Mouse (Mus musculus) heart, adult 11 months (tissue): ENCODE measurements at regions not wholly inside any gene's neighbourhood (a gene's known extent, or its start where the extent isn't known, plus 50 kb on each side); places are given as distances from the start of the nearest gene placed in this dataset.

Experiments
- DNase-seq: peaks from one replicate; pipeline ENCODE4 v3.0.0; 2022

DNA sequence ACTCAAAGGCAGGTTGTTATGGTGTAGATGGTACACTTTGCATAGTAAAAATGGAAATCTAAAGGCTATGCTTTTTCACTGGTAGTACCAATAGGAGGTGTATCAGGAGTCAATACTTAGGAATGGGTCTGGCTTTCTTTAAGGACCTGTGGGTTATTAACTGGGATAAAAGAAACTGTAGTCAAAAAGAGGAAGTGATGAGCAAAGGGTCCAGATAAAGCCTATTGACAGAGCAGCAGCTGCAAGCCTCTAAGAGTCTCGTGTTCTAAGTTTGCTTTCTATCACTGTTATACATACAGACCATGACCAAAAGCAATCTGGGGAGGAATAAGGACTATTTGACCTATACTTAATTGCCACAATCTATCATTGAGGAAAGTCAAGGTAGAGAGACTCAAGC is 683.0 kb downstream of the Stpg2 start:
- no peak for DNase-seq

DNA sequence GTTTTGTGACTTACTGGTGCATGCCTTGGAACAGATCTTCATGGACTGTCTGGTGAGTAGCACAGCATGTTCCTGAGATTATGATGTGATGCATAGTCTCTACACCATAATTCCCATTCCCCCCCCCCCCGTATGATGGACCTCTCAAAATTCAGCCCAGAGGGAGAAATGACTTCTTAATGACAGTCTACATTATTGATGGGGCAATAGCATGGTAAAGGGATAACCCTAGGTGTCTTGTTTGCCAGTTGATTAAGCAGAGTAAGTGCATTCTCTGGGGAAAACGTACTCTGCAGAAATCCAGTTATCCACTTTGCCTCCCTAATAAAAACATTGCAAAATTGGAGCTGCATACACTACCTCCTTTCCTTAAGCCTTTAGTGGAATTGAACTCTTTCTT is 684.7 kb downstream of the Stpg2 start:
- DNase-seq: no peak

DNA sequence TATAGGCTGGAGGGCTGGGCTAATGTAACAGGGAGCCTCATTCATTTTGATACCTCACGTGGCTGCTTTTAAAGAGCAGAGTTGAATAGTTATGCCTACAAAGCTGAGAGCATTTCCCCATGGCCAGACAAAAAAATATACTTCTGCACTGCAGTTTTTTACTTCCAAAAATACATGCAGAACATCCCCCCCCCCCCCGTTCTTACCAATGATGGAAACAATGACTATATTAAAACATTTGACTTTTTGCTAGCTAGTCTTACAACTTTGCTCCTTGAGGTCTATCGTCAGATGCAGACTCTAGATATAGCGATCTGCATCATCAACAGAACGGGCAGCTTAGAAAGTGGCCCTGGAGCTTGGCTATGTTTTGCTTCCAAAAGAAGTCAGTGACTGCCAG is 692.4 kb downstream of the Stpg2 start:
- DNase-seq: no peak

DNA sequence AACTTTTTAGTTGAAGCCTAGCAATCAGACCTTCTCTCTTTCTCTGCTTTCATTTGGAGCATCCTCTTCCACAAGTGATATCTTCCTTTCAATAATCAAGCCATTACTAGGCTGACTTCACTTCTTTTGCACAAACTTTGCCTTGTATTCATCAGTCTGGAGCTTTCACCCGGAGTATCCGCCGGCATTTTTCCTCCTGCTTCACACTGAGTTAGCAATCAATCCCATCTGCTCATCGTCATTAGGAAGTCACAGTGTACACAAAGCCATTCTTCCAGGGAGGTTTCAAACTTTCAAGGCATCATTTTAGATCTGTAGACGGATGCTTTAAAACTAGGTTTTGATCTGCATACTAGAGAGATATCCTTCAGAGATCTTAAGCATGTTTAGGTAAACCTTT is 693.7 kb downstream of the Stpg2 start:
- DNase-seq: no peak

DNA sequence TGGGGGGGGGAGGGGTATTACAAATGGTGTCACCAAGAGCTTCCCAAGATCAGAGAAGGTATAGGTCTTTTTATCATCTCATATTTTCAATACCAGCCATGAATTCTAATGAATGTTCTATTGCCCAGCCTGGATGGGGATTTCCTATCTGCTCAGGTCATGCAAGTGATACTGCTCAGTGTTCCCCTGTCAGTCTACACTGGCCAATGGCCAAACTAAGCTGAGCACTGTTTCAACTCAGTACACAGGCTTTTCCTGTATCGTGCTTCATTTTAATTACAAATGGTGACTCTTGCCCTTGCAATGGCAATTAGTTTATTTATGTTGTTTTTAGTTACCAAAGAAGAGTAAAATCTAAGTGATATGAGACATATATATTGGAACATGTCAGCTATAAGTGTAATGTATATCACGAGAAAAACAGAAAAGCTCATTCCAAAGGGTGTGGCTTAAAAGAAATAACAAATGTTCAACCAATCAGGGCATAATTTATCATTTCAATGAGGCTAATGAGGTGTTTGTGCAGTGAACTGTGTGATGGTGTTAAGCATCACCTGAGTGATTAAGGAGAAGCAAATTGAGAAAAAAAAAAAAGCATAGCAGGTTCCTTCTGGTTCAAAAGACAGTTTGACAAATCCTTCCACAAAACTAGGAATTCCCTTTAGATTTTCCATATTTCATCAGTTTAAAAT is 708.3 kb downstream of the Stpg2 start:
- no peak for DNase-seq

DNA sequence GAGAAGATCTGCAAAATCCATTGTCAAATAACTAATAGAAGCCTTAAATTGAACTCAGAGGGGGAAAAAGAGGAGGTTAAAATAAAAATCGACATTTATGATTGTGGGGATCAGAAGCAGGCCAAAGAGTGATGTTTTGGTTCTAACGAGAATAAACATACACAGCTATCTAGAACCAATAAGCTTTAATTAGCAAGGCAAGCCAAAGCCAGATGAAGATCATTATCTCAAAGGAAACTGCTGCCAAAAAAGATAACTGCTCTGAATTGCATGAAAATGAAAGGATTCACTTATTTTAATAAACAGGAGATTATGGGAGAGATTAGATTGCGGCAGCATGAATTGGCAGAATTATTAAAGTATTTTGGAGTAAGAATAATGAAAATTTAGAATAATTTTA is 716.8 kb downstream of the Stpg2 start:
- no peak for DNase-seq

DNA sequence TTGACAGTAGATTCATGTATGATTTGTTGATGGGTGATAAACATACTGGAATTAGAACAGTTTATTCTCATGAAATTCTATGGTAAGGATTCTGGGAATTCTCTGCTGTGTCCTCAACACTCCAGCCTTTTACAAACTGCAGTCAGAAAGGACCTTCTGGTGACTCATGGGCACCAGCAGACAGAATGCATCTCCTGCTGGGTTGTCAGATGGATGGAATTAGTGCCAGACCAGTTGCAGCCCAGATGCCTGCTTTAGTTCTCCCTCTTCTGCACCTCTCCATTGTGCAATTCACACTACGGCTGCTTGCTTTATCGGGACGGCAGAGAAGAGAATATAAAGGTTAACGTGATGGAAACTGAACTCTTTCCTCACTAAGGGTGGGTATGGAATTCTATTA is 727.5 kb downstream of the Stpg2 start:
- DNase-seq: no peak

DNA sequence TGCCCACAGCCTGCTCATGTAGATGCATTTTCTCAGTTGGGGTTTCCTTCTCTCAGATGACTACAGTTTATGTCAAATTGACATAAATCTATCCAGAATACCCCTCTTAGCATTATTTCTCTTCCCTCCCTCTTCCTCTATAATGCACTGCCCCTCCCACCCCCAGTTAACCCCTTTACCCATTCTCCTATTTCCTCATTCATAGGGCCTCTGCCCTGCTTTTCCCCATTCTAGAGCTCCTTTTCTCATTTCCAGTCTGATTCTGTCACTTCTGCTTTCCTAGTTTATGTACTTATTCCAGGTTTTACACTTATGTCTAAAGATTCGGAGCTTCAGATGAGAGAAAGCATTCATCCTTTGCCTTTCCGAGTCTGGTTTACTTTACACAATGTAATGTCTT is 740.7 kb downstream of the Stpg2 start:
- DNase-seq: no peak

DNA sequence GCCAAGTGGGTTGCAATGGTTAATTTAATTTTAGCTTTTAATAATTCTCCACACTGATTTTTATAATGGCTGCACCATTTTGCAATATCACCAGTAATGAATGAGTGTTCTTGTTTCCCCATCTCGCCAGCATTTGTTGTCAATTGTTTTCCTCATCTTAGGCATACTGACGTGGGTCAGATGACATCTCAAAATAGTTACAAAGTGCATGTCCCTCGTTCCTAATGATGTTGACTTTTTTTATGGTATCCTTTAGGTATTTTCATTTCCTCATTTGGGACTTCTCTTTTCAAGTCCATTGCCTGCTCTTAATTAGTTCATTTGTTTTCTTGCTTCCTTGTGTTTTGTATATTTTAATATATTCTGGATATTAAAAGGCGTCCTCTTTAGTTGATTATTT is 741.8 kb downstream of the Stpg2 start:
- DNase-seq: no peak

DNA sequence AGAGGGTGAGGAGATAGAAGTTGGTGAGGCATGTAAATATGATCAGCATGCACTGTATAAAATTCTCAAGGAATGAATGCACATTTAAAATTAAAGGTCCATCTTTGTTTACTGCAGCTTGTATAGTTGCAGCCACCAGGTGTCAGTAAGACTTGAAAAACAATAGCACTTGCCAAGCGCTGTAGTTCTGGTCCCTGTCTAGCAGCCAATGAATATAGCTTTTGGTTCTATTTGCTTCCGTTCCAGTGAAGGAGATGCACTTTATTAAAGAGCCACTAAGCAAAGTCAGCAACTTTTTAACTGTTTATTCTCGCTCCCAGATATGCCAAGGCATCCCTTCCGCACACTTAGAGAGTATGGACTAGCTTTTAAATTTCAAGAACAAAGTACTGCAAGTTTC is 743.6 kb downstream of the Stpg2 start:
- DNase-seq: no peak

DNA sequence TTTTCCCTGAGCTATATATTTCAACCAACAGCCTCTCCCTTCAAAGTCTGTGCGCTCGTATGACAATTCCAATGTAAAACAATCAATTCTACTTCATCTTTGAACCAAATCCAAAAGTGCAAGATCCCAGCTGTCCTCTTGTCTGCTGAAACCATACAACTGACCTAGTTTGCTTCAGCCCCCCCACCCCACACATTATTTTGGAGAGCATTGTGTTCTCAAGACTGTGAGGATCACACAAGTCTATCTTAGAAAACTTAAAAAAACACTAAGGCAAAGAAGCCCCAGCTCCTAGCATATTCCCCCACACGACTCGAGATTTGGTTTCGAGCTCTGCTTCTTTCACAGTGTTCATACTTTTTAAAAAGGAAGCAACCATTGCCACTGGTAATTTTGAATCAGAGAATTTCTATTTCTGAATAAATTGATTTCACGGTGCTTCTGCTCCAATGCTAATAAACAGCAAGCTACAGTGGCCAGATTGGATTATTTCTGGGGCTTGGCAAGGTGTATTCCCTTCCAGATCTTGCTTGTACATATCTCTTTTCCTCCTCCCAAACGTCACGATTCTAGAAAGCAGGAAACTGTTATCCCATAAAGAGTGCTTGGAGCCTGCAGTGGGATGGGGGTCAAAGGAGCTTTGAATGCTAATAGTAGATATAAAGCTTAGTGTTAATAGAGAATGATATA is 744.7 kb downstream of the Stpg2 start:
- DNase-seq: no peak

DNA sequence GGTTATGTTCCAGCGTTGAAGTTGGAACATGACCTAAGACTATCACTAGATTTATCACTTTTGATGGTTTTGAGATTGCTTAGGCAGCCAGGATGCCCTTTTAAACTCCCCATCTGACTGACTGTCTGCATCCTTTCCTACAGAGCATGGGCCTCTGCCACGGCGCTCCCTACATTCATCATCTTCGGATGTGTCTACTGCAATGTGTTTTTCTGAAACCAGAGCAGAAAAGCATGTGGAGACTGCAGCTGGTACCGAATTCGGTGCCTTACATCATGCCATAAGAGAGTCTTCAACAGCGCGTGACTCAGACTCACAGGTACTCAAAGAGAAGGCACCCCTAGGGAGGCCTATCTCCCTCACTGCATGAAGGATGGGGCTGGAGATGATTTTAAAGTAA is 746.0 kb downstream of the Stpg2 start:
- no peak for DNase-seq

DNA sequence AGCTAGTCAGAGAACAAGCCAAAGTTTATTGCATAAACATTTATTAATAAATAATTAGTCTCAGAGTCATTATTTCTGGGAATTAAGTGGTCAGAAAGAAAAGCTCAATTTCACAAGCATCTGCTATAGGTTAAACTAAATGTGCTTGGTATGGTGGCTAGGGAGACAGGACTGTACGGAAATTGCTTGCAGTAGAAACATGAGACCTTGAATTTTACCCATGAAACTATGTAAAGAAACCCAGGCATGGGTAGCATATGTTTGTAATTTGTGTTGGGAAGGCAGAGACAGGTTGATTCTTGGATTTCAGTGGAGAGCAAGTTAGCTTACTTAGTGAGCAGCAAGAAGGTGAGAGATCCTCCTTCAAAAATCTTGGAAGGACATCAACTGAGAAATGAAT is 772.7 kb downstream of the Stpg2 start:
- DNase-seq: no peak

DNA sequence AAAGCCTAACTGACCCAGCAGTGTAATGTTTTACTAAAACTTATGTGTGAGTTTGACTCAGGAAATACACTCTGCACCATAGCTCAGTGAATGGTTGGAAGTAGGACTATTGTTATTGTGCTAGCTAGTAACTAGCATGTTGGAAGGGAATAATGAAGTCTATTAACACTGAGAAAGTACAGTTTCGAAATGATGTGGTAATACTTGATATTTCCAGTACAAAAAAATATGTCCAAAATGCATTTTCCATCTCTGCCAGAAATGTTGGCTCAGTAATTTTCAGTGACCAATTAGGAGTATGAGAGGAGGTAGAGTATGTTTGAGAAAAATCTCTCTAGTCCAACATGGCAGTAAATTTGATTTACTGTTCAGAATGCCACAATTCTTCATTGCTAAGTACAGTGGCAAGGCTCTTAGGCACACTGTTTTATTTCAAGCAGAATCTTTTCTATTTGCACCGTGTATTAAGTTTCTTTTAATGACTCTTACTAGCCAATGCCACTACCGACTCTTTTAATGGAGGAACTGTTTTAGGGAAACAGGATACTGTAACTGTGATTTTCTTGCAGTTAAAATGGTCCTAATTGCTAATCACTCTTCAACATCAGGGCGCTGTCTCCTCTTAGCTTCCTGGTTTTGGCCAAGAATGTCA is 780.5 kb downstream of the Stpg2 start:
- DNase-seq: no peak

DNA sequence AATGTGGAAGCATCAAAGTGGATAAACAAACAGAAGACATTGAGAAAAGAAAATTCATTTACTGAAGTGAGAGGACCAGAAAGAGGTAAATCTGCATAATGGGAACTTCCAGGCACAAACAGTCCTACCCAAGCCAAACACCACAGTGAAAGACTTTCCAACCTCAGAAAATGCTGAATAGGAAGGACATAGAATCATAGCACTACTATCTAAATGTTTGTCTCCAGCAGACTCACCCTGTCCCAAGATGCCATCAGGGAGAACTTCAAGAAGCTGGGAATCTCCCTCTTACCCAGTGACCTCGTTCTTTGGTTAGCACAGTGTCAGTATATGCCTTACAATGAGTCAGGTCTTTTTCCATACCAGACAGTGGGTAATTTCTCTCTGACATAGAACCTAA is 783.4 kb downstream of the Stpg2 start:
- no peak for DNase-seq

DNA sequence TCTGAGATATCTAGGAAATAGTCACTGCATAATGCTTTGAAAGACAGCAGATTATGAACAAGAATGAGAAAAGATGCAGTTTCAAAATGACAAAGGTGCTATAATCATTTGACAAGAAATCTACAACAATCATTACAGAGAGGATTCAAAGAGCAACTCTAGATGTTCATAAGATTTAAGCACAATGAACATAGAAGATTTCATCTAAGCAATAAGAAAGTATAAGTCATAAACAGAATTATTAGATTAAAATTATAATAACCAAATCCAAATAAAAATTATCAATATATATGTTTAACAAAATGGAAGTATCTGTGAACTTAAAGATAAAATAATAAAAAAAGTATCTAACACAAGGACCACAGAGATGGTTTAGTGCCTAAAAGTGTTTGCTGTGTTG is 783.9 kb downstream of the Stpg2 start:
- DNase-seq: no peak

DNA sequence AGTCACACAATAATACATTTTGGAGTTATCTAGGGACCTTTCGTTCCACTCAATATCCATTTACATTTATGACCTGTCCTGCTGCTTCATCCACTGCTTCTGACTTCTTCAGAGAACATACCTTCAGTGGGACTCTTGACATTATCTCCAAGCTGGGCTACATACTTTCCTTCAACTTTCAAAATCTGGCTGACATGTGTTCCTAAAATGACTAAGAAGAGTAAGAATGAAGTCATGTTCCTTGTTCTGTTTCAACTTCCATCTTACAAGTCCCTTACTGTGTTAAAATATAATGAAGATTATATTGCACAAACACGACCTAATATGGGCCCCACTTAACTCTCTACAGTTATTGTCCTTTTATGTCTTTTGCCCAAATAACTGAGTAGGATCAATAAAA is 807.0 kb downstream of the Stpg2 start:
- DNase-seq: no peak

DNA sequence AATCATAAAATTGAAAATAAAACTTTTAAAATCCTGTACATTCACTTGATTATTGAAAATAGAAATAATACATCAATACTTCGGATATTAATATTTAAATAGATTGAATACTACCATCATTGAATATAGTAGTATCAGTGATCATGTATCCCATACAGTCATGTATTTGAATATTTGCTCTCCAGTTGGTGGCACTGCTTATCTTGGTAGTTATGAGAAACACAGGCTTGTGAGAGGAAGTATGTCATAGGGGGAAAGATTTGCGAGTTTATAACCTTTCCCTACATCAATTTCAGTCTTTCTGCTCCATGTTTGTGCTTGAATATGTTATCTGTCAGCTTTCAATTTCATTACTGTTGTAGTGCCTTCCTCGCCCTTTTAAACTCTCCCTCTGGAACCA is 828.6 kb downstream of the Stpg2 start:
- no peak for DNase-seq

DNA sequence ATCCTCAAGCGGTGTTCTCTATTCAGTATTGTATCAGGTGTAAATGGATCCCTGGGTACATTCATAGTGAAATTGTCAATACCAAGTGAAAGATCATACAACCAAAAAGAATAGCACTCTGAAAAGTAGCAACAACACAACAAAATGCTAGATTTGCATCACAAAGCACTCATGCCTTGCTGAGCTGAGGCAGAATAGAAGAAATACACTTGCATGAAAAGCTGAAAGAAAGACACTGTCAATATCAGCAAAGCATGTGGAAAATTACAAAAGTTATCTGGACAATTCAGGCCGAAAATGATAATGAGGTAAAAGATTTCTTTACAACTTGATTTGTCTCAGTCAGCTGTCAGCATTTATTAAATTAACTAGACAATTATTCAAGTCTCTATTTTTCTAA is 829.6 kb downstream of the Stpg2 start:
- no peak for DNase-seq

DNA sequence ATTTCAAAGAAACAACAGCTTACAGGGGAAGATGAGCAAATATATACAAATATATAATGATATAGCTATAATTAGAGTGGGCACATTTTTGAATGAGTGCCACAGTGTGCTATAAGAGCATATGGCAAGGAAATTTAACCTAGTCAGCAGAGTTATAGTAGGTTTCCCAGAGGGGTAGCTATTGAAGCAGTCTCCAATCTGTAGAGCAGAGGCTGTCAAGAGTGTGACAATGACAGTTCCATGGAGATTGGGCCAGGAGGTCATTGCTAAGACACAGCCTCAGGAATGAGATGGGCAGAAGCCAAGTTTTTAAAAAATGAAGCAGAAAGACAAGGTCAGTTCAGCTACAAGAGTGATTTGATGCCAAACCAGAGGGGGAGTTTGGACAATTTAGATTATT is 839.4 kb downstream of the Stpg2 start:
- DNase-seq: no peak

DNA sequence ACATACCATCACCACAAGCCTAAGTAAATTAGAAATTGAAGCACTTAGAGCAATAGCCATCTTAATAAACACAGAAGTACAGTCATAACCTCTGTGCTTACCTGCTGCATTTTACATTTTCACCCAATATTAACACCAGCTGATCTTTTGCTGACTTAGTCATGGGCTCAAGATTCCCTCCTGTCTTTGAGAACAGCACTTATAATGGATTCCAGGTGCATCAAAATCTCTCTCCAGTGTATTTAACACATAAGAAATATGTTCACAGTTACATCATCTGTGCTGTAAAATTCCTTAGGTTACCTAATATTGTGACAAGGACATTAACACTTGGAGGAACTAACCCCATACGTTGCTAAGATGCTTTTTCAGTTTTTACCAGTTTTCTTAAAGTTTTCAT is 849.1 kb downstream of the Stpg2 start:
- DNase-seq: no peak

DNA sequence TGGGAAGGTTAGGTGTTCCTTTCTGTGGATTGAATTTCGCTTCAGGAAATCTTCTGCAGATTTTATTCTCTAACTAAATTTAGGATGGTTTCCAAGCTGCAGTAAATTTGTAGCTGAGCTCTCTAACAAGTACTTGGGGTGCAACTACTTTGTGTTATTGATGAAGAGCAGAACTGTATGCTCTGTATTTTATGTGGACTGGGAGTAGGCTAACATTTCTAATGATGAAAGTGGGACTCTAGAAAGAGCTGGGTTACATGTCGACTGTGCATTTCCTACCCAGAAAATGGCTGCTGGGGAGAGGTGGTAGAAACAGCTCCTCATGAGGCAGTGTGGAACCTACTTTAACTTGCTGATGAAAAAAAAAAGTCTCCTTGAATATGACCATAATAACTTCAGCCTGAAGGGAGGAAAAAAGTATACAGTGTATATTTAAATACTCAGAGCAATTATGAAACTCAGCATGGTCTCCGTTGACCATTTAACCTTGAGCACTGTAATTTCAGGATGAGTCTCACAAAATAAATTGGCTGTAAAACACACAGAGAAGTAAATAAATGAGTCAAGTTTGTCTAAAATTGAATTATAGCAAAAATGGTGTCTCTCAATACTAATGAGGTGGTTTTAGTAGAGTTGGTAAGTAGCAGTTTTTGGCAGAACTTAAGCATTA is 852.6 kb downstream of the Stpg2 start:
- no peak for DNase-seq

DNA sequence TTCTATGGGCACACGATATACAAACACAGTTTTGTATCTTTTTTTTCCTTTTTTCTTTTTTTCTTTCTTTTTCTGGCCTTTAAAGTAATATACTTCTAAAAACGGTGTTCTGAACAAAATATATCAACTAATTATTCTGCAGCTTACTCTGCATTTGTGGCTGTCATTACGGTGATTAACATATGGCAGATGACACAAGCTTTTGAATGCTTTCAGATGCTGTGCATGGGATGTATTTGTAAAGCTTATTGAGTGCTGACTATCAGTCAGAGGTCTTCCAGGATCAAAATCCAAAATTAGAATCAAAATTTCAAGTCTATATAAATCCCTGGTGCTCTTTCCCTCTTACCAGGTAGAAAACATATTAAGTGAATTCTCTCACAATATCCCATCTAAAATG is 853.6 kb downstream of the Stpg2 start:
- DNase-seq: no peak

DNA sequence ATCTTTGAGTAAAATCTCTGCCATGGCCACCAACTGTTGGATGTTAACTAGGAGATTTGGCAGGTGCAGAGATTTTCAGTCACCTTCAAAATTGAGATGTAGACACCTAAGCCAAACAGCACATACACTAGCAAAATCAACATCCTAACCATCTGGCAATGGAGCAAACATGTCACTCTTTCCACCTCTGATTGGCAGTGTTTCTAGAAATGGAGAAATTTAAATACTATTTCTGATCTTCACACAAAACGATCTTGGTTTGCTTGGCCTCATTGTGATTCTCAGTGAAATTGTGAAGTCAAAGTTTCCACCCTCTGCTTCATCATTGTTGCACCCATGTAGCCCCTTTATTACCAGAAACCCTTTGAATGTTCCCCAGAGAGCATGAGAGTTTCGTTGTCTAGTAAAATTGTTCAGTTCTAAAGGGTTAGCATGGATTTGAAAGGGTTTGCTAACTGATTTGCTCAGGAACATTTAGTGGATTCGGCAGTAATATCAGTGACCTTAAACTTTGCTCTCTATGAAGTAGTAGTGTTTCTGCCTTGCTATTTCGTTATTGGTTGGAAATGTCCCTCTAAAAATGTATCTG is 854.1 kb downstream of the Stpg2 start:
- no peak for DNase-seq
